Mouse (Mus musculus): ENCODE measurements around the gene Ldhc.
"Not testable (repeated sequence)": the region's sequence is repeated elsewhere in the genome, so short reads cannot be mapped to it uniquely, and the experiment has no call there.

Gene Ldhc

DNA sequence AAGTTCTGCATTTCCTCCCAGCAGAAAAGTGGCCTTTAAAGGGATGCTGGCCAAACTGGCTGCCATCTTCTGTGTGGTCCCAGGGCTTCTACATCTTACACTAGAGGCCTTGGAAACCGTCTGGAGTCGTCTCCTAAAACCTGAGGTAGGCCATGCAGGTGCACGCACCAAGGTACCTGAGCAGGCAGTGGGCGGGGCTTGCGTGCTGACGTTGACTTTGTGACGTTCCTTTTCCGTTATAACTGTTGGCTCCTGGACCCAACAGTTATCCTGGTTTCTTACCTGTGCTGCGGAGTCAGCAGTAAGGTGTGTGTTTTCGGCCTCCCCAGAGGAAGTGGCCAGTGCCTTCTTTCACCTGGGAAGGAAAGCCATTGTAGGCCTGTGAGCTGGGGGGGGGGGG is at the start of gene Ldhc:
Gene Ldhc (plus strand): TSS at position 208 of the 400 bp plus-strand sequence.
- no peak for DNase-seq (ENCODE audit: low read depth)

DNA sequence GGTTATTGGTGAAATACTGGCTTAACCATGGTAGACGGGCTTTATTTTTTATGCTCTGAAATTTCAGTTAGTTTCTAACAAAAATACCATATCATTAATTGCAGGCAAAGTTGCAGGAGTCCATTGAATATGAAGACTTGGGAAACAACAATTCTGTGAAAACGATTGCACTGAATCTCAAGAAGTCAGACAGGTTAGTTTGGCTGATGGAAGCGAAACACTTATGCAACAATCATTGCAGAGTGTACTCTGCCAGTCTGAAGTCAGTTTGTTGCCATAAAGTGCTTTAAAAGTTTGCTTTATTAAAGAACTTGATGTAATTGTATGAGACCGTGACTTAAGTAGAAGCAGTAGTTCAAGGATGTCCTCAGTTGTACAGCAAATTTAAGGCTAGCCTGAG is 47.0 kb upstream of the Ldhc start:
- no peak for DNase-seq (ENCODE audit: low read depth)

DNA sequence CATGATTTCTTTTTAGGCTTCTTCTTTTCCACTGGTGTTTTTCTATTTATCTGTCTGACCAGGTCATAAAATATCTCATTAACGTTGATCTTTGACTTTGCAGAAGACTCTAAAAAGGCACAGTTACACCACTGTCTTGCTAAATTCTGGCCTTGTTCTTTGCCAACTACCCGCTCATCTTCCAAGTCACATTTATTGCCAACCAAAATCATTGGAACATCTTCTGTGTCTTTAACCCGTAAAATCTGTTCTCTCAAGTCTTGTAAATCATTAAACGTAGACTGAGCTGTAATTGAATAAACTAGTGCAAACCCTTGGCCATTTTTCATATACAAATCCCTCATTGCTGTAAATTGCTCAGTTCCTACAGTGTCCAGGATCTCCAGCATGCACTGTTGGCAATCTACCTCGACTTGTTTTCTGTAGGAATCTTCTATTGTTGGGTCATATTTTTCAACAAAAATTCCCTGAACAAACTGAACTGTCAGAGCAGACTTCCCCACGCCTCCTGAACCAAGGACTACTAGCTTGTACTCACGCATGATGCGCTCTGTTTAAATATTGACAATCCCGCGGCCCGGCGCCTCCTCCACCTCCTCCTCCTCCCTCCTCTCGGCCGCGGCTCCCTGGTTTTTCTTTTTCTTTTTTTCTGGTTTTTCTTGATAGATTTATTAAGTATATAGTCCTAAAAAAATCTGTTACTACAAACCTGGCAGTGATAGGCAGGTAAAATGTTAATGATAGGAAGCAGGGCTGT is 39.9 kb upstream of the Ldhc start:
- DNase-seq (ENCODE audit: low read depth) = not testable (repeated sequence)

DNA sequence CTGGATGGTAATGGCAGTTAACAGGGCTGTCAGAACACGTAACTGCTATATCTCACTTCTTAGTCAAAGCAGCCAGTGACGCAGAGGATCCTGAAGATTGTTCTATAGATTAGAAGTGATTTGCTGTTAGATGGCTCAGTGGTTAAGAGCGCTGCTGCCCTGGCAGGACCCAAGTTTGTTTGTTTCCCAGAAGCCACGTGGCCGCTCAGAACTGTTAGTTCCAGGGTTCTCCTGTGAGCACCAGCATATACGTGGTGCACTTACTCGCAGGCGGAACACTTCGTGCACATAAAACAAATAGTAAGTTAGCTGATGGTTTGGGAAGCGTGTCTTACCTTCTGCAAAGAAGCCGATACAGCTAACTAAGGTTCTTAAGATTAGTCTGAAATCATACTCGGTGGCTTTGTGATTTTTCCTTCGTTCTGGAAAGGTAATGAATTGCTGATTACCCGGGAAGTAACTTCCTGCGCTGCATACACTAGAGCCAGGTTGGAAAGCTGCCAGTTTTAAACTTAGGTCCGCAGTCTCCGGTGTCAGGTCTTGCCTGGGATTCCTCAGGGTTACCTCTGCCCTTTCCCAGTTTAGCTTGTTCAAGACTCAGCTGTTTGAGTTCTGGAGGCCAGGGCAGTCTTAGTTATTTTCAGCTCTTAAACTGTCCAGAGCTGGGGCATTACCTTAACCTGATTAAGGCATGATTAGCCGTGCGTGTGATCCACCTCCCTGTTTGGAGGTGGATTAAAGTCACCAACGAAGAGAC is 33.8 kb upstream of the Ldhc start:
- DNase-seq (ENCODE audit: low read depth) = no peak

DNA sequence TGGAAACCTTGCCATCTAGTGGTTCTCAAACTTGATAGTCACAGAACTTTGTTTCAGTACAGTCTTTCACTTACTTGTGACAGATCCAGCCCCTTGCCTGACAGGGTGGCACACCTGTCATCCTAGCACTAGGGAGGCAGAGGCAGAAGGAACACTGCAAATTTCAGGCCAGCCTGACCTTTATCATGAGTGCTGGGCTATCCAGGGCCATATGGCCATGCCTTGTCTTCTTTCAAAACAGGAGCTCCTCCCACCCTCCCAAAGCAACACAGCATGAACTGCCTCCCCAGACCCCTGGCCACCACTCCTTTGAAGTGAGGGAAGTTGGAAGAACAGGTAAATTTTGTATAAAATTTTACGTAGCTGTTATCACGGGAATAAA is 33.2 kb upstream of the Ldhc start:
- no peak for DNase-seq (ENCODE audit: low read depth)

DNA sequence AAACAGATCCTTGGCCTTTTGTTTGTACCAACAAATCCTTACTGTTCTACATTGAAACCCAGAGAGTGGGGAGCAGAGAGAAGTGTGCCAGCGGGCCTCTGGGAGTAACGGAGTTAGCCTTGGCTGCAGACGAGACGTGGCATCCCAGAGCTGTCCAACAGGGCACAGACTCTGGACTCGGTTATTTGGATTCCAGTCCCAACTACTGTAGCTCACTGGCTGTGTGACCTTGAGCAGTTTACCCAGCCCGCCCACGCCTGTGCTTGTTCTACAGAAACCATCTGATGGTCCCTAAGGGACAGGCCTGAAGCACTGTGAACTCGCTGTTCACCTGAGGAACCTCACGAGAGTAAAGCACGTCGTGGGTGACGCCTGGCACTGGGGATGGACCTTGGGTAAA is 31.1 kb upstream of the Ldhc start:
- DNase-seq (ENCODE audit: low read depth) = no peak

DNA sequence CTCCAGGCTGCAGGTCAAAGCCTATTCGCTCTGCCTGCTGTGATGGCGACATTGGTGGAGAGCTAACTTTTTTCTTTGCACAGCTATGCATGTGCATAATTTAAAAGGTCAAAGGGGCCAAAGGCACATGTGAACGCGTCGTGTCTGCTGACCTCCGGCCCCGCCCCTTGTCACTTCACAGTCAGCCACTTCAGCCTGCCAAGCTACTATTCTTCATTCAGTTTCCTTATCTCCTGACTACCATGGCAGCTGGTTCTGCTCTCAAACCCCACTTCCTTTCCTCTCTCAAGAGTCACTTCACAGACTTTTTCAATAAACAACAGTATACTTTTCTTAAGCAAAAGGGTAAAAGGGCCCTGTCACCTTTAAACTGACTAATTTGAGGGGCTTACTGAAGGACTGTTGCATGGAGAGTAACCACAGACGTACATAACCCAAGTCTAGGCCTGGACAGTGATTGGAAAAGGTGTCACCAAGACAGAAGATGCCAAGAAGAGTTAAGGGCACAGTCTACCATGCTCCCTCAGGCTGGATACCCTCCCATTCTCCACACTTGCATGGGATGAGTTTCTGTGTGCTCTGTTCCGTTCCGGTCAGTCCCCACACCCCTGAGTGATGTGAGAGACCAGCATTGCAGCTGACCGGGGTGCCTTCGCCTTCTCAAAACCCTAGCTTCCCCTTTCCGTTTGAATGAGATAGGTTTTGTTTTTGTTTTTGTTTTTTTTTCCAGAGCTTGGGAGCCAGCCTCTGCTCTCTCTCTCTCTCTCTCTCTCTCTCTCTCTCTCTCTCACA is 30.0 kb upstream of the Ldhc start:
- DNase-seq (ENCODE audit: low read depth) = peak; percentile 57

DNA sequence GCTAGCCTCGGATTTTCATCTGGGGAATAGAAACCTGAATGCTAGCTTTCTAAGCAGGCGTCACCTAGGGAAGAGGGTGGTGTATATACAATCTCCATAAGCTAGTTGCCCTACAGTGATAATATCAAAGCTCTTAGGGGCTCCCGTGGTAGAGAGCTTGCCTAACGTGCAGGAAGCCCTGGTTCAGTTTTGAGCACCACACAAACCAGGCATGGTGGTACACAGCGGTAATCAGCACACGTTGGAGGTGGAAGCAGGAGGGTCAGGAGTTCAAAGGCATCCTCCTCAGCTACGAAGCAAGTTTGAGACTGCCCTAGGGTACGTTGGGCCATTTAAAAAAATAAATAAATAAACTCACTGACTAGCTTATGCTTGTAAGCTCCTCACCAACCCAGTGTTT is 29.3 kb upstream of the Ldhc start:
- DNase-seq (ENCODE audit: low read depth) = no peak

DNA sequence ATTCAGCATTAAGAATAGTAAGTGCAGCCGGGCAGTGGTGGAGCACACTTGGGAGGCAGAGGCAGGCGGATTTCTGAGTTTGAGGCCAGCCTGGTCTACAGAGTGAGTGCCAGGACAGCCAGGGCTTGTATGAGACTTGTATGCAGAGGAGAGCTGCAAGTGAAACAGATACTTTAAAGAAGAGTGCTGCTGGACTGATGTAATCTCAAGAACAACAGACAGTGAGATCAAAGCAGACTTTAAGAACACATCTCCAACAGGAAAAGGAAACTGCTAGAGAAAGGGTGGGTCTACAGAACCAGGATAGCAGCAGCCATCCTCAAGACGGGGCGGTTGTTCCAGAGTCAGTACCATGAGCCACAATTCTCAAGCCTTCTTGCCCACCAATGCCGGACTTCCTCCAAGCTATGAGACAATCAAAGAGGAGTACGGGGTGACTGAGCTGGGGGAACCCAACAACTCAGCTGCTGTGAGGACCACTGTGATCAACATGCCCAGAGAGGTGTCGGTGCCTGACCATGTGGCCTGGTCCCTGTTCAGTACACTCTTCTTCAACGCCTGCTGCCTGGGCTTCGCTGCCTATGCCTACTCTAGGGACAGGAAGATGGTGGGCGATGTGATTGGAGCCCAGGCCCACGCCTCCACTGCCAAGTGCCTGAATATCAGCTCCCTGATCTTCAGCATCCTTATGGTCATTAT is 28.7 kb upstream of the Ldhc start:
- DNase-seq (ENCODE audit: low read depth) = peak; percentile 70

DNA sequence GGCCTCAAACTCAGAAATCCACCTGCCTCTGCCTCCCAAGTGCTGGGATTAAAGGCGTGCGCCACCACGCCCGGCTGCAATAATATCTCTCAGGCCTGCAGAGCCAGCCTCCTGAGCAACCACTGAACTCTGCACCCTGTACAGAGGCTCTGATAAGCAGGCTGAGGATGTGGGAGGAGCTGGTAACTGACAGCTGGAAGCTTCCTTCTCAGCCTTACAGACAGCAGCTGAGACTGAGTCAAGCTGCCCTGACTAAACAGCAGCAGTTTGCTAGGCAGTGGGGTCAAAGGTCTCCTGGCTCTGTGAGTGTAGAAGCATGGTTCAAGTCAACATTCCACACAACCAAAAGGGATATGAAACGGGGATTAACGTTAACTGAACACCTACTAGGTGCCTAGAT is 27.7 kb upstream of the Ldhc start:
- DNase-seq (ENCODE audit: low read depth) = peak; percentile 80

DNA sequence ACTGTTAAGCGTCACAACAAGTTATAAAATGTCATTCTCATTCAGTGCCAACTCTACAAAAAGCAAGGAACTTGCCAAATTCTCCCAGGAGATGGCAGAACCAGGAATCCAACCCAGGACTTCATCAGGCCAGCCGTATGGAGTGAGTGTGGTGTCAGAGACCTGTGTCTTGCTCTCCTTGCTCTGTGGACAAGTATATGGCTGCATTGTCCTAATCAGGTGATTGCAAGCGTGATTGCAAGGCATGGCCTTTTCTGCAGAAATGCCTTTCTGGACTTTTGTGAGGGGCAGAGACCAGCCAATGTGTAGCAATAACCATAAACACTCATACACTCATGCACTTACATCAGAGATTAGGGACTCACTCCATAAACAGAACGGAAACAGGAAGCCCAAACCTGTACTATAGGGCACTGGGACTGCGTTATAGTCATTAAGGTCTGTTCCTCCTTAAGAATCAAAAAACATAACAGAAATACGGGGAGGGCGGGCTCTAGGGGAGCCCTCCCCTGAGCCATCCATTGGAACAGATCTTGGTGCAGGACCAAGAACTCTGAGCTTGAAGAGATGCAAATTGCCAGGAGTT is 27.2 kb upstream of the Ldhc start:
- DNase-seq (ENCODE audit: low read depth) = peak; percentile 43

DNA sequence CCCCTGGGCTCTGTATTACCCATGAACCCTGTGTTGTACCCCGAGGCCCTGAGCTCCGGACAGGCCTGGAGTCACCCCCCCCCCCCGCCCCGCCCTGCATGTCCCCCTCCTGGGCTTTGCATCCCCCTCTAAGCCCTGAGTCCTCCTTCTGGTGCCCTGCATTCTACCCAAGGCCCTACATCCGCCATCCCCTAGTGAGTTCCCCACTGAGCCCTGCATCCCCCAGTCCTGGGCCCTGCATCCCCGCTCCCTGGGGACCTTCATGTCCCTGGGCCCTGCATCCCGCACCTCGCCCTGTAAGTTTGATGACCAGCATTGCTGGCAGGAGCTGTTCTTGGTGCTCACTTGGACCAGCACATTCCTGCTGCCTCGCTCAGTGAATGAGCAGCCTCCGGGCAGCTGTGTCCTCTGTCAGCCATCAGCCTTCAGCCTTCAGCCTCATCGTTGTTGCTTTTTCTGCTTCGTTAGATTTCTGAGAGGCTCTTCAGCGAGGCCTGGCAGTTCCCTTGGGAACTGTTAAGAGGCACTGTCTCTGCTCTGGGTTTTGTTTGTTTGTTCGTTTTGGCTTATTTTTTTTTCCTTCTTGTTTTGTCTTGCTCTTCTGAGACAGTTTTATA is 25.9 kb upstream of the Ldhc start:
- DNase-seq (ENCODE audit: low read depth) = no peak

DNA sequence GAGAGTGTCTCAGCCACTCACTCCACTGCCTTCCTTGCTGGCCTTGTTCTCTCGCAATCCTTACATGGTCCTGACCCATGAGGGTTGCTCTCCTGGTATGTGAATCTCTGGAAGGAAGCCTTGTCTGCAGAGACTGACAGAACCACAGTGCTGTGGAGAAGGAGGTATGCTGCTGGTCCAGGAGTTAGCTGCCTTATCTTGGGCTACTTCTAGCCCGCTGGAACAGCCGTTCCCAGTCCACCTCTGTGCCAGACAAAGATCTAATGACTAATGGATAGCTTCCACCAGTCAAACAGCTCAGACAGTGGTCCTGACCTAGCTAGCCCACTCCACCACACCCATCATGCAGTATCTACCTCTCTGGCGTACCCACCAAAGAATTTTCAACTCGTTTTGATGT is 24.6 kb upstream of the Ldhc start:
- no peak for DNase-seq (ENCODE audit: low read depth)

DNA sequence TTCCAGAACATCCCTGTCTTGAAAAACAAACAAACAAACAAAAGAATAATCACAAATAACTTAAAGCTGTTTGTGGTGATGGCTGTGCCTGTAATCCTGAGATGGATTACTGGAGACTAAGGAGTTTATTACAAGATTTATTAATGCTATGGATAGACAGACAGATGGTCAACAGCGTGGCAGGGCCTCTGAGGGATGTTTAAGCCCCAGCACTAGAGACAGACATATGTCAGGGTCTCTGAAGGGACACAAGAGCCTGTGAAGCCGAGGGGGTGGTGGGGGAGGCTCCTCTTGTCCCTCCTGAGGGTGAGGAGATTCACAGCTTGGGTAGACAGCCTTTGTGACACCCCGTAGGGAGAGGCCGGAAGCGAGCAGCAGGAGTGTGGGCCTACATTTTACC is 23.9 kb upstream of the Ldhc start:
- no peak for DNase-seq (ENCODE audit: low read depth)

DNA sequence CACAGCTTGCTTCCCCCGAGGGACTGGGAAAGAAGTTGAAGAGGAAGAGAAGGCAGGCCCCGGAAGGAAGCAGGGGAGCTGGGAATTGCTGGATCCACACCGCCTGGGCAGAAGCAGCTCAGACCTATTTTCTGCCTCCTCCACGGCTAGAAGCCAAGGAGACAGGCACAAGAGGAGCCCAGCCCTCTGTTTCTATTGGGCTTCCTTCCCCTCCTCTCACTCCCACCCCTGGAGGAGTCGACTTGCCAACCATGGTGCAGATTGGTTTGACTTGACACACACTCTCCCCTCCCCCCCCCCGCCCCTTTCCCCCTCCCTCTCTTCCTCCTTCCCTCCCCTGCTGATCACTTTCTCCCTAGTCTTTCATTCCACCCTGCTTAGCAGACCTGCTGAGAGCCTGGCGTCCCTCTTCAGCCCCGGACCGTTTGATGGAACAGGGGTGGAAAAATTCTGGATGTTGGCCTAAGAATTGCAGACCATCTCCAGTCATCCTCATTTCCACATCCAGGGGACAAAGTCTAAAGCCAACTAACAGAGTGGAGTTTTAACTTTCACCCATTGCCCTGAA is 22.8 kb upstream of the Ldhc start:
- DNase-seq (ENCODE audit: low read depth) = peak; percentile 56

DNA sequence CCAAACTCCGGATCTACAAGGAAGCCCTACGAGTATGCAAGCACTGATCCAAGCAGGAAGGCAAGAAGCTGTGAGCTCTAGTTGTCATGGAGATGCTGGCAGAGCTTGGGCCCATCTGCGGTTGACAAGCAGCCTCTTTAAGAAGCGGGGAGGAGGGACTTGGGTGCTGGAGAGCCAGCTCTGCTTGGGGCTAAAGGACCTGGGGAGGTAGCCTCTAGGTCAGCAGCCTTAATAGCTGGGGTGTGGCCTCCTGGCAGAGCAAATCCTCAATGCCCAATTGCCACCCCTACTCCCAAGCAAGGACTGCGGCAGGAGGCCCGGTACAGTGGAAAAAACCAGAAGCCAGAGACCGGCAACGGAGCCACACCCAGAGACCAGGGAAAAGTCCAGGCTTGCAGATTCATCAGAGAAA is 22.1 kb upstream of the Ldhc start:
- DNase-seq (ENCODE audit: low read depth) = peak; percentile 87

DNA sequence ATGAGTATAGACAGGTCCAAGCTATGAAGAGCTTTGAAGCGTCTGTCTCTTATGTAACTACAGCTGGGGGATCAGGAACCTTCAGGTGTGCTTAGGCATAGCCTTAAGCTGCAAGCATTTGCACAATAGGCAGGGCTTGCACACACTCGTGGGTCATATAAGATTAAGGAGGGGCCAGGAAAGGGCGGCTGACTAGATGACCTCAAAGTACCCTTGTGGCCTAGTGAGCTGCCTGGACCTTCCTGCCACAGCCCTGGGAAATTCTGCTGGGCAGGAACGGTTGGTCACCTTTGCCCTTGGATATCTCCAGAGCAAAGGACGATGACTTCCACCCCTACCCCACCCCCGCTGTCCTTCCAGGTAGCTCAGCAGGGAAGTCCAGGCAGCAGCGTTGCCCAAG is 21.6 kb upstream of the Ldhc start:
- DNase-seq (ENCODE audit: low read depth) = no peak

DNA sequence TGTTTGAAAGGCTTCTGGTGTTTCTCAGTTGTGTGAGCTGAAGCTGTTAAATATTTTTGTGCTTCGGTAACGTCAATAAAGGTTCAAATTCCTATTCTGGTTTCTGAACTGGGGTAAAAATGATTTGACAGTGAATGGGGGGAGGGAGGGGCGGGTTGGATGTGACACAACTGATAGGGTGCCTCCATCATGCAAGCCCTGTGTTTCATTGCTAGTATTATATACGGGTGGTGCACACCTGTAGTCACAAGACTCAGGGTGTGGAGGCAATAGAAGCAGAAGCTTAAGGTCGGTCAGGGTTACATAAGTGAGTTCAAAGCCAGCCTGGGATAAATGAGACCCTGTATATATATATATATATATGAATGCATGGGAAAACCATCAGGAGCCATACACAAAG is 21.1 kb upstream of the Ldhc start:
- DNase-seq (ENCODE audit: low read depth) = no peak

DNA sequence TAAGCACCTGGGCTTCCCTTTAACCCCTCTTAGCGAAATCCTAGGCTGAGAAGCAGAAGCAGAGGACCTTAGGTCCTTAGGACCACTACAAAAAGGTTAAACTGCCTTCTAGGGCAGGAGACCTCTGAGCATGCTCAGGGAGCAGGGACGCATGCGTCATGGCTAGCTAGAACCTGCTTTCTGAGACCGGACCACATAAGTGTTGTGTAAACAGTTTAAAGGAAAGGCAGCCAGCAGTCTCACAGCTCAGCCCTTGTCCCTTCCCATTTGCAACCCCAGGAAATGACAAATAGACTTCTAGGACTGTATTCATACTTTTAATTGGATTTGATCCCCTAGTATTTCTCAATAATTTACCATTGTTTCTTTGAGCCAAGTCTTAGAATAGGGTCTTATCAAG is 20.7 kb upstream of the Ldhc start:
- DNase-seq (ENCODE audit: low read depth) = no peak

DNA sequence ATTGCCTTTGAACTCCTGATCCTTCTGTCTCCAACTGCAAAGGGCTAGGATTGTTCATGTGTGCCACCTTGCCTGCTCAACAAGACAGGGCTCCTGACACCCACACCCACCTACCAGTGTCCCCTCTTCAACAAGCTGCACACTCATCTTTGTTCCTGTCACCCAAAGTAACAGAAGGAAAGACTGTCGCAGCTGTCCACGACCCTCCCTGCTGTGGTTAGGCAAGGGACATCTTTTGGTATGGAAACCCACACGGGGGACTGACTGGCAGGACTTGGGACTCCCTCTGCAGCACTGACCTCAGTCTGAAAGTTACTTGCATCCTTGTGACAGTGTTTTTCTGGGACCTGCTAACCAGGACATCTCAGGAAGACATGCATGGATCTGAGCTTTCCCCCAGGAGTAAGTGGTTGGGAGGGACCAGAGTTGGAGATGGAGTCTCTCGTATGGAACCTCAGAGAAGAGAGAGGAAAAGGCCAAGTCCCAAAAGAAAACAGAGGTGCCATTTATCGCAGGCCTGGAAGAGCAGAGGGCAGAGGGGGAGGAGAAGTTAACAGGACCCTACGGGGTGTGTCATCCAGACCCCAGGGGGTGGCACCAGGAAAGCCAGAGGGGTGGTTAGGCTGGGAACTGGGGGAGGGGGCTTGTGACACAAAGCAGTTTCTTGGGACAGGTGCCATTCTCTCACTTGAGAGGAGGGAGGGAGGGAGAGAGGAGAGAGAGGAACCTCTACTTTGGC is 20.0 kb upstream of the Ldhc start, which contains the start of gene Ldha:
Gene Ldha (plus strand): TSS at position 689 of the 739 bp plus-strand sequence.
- DNase-seq (ENCODE audit: low read depth) = no peak

All from naive thymus-derived CD4-positive, alpha-beta T cell, adult 2 months (primary cell).